Mouse (Mus musculus) midbrain, embryonic 10.5 days (tissue): ENCODE measurements around the gene Rhot1. TPM values are rescaled to one million over a fixed set of nuclear protein-coding genes. Genes with fewer than 3 reads are reported as not detected.

Experiments used
- DNase-seq: peaks from one replicate; pipeline ENCODE4 v3.0.0-alpha.2; 2017; ENCODE audit warnings: low spot score
- H3K27ac ChIP-seq: fragments of 300-500 bp; sonication (generic); replicated peaks from 2 replicates; pipeline ENCODE4 v1.5.1; 2016; ENCODE audit warnings: mild to moderate bottlenecking
- H3K27me3 ChIP-seq: fragments of 300-500 bp; sonication (generic); 2 replicates; pipeline ENCODE4 v1.6.1; 2016; ENCODE audit warnings: low read depth, mild to moderate bottlenecking; ENCODE audit not compliant: poor library complexity, severe bottlenecking
- H3K36me3 ChIP-seq: fragments of 300-500 bp; sonication (generic); 2 replicates; pipeline ENCODE4 v1.6.1; 2016; ENCODE audit warnings: mild to moderate bottlenecking, moderate library complexity
- H3K4me1 ChIP-seq: fragments of 300-500 bp; sonication (generic); 2 replicates; pipeline ENCODE4 v1.6.1; 2016
- H3K4me3 ChIP-seq: fragments of 300-500 bp; sonication (generic); 2 replicates; pipeline ENCODE4 v1.5.1; 2016; ENCODE audit warnings: mild to moderate bottlenecking, moderate library complexity
- H3K9me3 ChIP-seq: fragments of 300-500 bp; sonication (generic); replicated peaks from 2 replicates; pipeline ENCODE4 v1.6.1; 2016; ENCODE audit warnings: mild to moderate bottlenecking
- WGBS: fragments of 180-500 bp; shearing (Covaris S2); methylation state at CpG from one replicate; pipeline ENCODE4 v1.1.7; 2016; 5-methylcytosine and 5-hydroxymethylcytosine counted together
- polyA plus RNA-seq: library from polyadenylated mRNA; unstranded; fragments of >200 nt; fragmentation: Nextera tagmentation; extraction: Ambion mirVana; gene quantifications from 2 replicates; pipeline ENCODE4 v1.2.1, GENCODE M21; 2016

Gene Rhot1
- polyA plus RNA-seq, 1 experiment from 2014 or later = 56.2 TPM

DNA sequence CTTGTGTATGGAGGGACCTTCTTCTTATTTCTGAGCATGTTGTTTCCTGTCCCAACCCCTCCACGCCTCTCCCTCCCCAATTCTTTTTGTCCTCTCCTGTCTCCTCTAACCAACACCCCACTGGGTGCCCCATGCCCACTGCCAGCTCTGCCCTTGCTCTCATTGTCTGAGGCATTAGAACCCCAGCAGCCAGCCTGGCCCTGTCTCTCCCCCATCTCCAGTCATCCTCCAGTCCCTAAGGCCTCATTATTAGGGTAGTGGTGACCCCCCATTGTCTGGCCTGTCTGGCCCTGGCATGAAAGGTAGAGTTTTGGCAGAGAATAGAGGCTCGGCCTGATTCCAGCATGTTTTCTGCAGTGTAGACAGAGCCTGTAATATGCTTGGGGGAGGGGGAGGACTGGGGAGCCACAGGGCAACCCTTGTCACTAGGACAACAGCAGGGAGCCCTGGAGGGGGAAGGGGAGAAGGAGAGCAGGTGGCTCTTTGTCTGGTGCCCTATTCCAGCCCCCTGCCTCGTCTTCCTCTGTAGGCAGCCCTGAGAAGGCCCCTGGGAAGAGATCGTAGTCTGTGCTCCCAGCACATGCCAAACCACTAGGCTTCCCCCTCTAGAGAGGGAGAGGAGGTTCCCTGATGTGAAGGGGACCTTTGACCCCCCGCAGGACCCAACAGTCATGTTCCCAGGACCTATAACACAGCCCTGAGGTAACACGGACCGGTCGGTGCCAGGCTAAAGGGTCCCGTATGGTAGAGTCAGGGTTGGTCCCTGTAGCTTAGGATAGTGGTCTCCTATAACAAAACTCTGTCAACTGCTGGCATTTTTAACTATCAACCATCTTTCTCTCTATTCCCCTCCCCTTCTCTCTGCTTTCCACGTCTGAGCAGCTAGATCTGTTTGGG, 107.2 kb downstream of the Rhot1 start:
- 43% methylated on average over 10 of the region's 10 CpGs for WGBS
- H3K4me1 ChIP-seq = peaks cover 74% of the 10 kb centered on the region
- H3K36me3 ChIP-seq = peaks cover 4% of the 10 kb centered on the region
- DNase-seq = peak; percentile 45
- peak overlapping the region; percentile 86 for H3K27ac ChIP-seq
- H3K9me3 ChIP-seq = no peaks in the 10 kb centered on the region
- H3K4me3 ChIP-seq = no peak overlapping the region
- 0 out of 2 replicates have a peak, but pooled peaks cover 2% of the 10 kb centered on the region for H3K27me3 ChIP-seq

Other genes starting within 250 kb of the Rhot1 start
- 64.5 and 66.8 TPM in 2 replicates for gene Utp6, start 246.6 kb upstream of the Rhot1 start, polyA plus RNA-seq
- gene Suz12, start 215.9 kb upstream of the Rhot1 start, polyA plus RNA-seq = 19.7 and 20.6 TPM in 2 replicates
- gene Crlf3, start 128.0 kb upstream of the Rhot1 start, polyA plus RNA-seq = 28.2 and 30.6 TPM in 2 replicates
- gene Atad5, start 119.6 kb upstream of the Rhot1 start, polyA plus RNA-seq = 17.4 and 17.9 TPM in 2 replicates
- 39.8 and 40.7 TPM in 2 replicates for gene Tefm, start 66.8 kb upstream of the Rhot1 start, polyA plus RNA-seq
- gene Adap2, start 54.9 kb upstream of the Rhot1 start, polyA plus RNA-seq = 0.77 and 1.9 TPM in 2 replicates
- gene Rnf135, start 25.2 kb upstream of the Rhot1 start, polyA plus RNA-seq = 3.8 and 5.0 TPM in 2 replicates
- 12.6 and 14.7 TPM in 2 replicates for gene Rhbdl3, start 91.9 kb downstream of the Rhot1 start, polyA plus RNA-seq
- gene 5730455P16Rik, start 169.0 kb downstream of the Rhot1 start, polyA plus RNA-seq = 24.6 and 27.5 TPM in 2 replicates
- gene Zfp207, start 174.3 kb downstream of the Rhot1 start, polyA plus RNA-seq = 304 and 308 TPM in 2 replicates
- 400 and 418 TPM in 2 replicates for gene Psmd11, start 219.6 kb downstream of the Rhot1 start, polyA plus RNA-seq